Mouse (Mus musculus): ENCODE measurements around the gene Oas2. TPM values are rescaled to one million over a fixed set of nuclear protein-coding genes. Genes with fewer than 3 reads are reported as not detected.

Gene Oas2
- polyA plus RNA-seq, 1 experiment: 25.1 TPM

DNA sequence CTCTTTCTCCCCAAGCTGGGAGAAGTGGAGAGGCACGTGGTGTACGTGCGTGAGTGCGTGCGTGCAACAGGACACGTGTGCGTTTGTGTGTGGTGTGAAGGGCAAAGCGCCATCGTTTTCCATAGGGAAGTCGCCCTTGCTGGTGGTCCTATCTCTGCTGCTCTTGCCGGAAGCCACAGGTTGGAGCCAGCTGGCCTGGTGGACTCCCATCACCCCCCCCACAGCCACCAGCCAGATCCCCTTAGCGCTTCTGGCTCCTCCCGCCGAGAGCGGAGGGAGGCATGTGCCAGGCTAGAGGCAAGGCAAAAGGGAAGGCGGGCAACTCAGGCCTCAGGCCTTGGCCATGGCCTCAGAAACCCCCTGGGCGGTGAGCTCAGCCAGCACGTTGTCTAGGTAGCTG lies 68.7 kb downstream of the Oas2 start:
- Histone ChIP-seq H3K27ac (ENCODE audit: control insufficient read depth, insufficient read depth, low read depth, low read length, poor library complexity) (no peak overlapping the region), H3K4me3 (replicated peaks; ENCODE audit: control insufficient read depth, low read depth, low read length) (no peak overlapping the region), H3K4me1 (ENCODE audit: control insufficient read depth, insufficient read depth, low read length) (no peaks in the 10 kb centered on the region; the same call in 1 of the 2 replicates)
- no peak for TF ChIP-seq CTCF (IDR thresholded peaks at IDR 0.05; ENCODE audit: control insufficient read depth, insufficient read depth, low read length)
- no peak for TF ChIP-seq POLR2A (IDR thresholded peaks at IDR 0.05; ENCODE audit: borderline replicate concordance, control insufficient read depth, low read depth, low read length)
- WGBS: 87% methylated on average over 18 of the region's 18 CpGs

Other genes starting within 250 kb of the Oas2 start
- 2.3 and 9.9 TPM in 2 replicates for gene Plbd2, start 246.2 kb downstream of the Oas2 start, polyA plus RNA-seq (2011; ENCODE audit: insufficient read depth, insufficient read length, low replicate concordance, missing spikeins)
- gene Slc8b1, start 238.7 kb downstream of the Oas2 start, polyA plus RNA-seq (2011; ENCODE audit: insufficient read depth, insufficient read length, low replicate concordance, missing spikeins): 18.8 and 45.1 TPM in 2 replicates
- 34.6 and 46.7 TPM in 2 replicates for gene Tpcn1, start 161.2 kb downstream of the Oas2 start, polyA plus RNA-seq (2011; ENCODE audit: insufficient read depth, insufficient read length, low replicate concordance, missing spikeins)
- 3.7 and 7.2 TPM in 2 replicates for gene Iqcd, start 160.8 kb downstream of the Oas2 start, polyA plus RNA-seq (2011; ENCODE audit: insufficient read depth, insufficient read length, low replicate concordance, missing spikeins)
- gene Rita1, start 137.3 kb downstream of the Oas2 start, polyA plus RNA-seq (2011; ENCODE audit: insufficient read depth, insufficient read length, low replicate concordance, missing spikeins): 1.9 and 3.4 TPM in 2 replicates
- 17.2 and 32.0 TPM in 2 replicates for gene Ddx54, start 137.1 kb downstream of the Oas2 start, polyA plus RNA-seq (2011; ENCODE audit: insufficient read depth, insufficient read length, low replicate concordance, missing spikeins)
- gene Cfap73, start 115.6 kb downstream of the Oas2 start, polyA plus RNA-seq (2011; ENCODE audit: insufficient read depth, insufficient read length, low replicate concordance, missing spikeins): not detected in 2 replicates
- 1.6 and 4.6 TPM in 2 replicates for gene Rasal1, start 101.0 kb downstream of the Oas2 start, polyA plus RNA-seq (2011; ENCODE audit: insufficient read depth, insufficient read length, low replicate concordance, missing spikeins)
- gene Dtx1, start 37.9 kb downstream of the Oas2 start, polyA plus RNA-seq (2011; ENCODE audit: insufficient read depth, insufficient read length, low replicate concordance, missing spikeins): 2.7 and 3.6 TPM in 2 replicates
- 16.2 and 19.9 TPM in 2 replicates for gene Oas3, start 27.8 kb upstream of the Oas2 start, polyA plus RNA-seq (2011; ENCODE audit: insufficient read depth, insufficient read length, low replicate concordance, missing spikeins)
- 3.7 TPM in 1 of 2 replicates, not detected in the other for gene Oas1e, start 45.7 kb upstream of the Oas2 start, polyA plus RNA-seq (2011; ENCODE audit: insufficient read depth, insufficient read length, low replicate concordance, missing spikeins)
- 9.1 and 12.1 TPM in 2 replicates for gene Oas1c, start 62.7 kb upstream of the Oas2 start, polyA plus RNA-seq (2011; ENCODE audit: insufficient read depth, insufficient read length, low replicate concordance, missing spikeins)
- not detected in 2 replicates for gene Oas1f, start 97.5 kb upstream of the Oas2 start, polyA plus RNA-seq (2011; ENCODE audit: insufficient read depth, insufficient read length, low replicate concordance, missing spikeins)
- gene Oas1h, start 111.6 kb upstream of the Oas2 start, polyA plus RNA-seq (2011; ENCODE audit: insufficient read depth, insufficient read length, low replicate concordance, missing spikeins): not detected in 2 replicates
- 10.0 and 23.1 TPM in 2 replicates for gene Oas1g, start 137.8 kb upstream of the Oas2 start, polyA plus RNA-seq (2011; ENCODE audit: insufficient read depth, insufficient read length, low replicate concordance, missing spikeins)
- gene Oas1a, start 157.7 kb upstream of the Oas2 start, polyA plus RNA-seq (2011; ENCODE audit: insufficient read depth, insufficient read length, low replicate concordance, missing spikeins): 4.9 and 8.9 TPM in 2 replicates
- gene Oas1d, start 164.7 kb upstream of the Oas2 start, polyA plus RNA-seq (2011; ENCODE audit: insufficient read depth, insufficient read length, low replicate concordance, missing spikeins): not detected in 2 replicates

Measured in bone marrow, adult 2 months (tissue).